Mouse (Mus musculus) E14TG2a.4 (cell line): ENCODE measurements around the gene Fen1.

ENCODE experiments used
- H3K27me3 ChIP-seq: 2 replicates; pipeline ENCODE4 v1.6.1; 2014; ENCODE audit warnings: low read length, control low read depth; ENCODE audit not compliant: insufficient read depth
- H3K36me3 ChIP-seq: 2 replicates; pipeline ENCODE4 v1.6.1; 2014; ENCODE audit warnings: low read length, control low read depth; ENCODE audit not compliant: insufficient read depth
- H3K4me1 ChIP-seq: replicated peaks from 2 replicates; pipeline ENCODE4 v1.6.1; 2014; ENCODE audit warnings: low read depth, low read length, control low read depth
- H3K4me3 ChIP-seq: replicated peaks from 2 replicates; pipeline ENCODE4 v1.5.1; 2014; ENCODE audit warnings: mild to moderate bottlenecking, low read length
- H3K9me3 ChIP-seq: 2 replicates; pipeline ENCODE4 v1.6.1; 2014; ENCODE audit warnings: low read length, control low read depth
- CTCF ChIP-seq: conservative IDR thresholded peaks from 2 replicates; pipeline ENCODE4 v1.5.1; 2014; ENCODE audit warnings: low read length
- NANOG ChIP-seq: IDR thresholded peaks from 2 replicates; pipeline ENCODE4 v1.6.1; 2014; ENCODE audit warnings: borderline replicate concordance, low read length, mixed read lengths
- POU5F1 ChIP-seq: IDR thresholded peaks from 2 replicates; pipeline ENCODE4 v1.6.1; 2014; ENCODE audit warnings: low read length, borderline replicate concordance

Fen1 gene

GRCm38 (mm10) chr19:10203848-10204615, at the start of gene Fen1, which contains the start of gene Tmem258:
TSS of gene Fen1 (minus strand) at chr19:10204169.
TSS of gene Tmem258 (plus strand) at chr19:10204014.
- Histone ChIP-seq H3K27me3 (no peaks in the 10 kb centered on the region), H3K4me1 (peaks cover 74% of the 10 kb centered on the region), H3K36me3 (peaks cover 77% of the 10 kb centered on the region), H3K4me3 (peak within 1 kb of the TSS; percentile 94), H3K9me3 (no peaks in the 10 kb centered on the region)
- no peak for TF ChIP-seq POU5F1
- no peak for TF ChIP-seq CTCF
- TF ChIP-seq NANOG = no peak

GRCm38 (mm10) chr19:10248128-10248527, 44.2 kb upstream of the Fen1 start:
- Histone ChIP-seq H3K9me3 (no peaks in the 10 kb centered on the region), H3K27me3 (peaks cover 46% of the 10 kb centered on the region), H3K36me3 (no peaks in the 10 kb centered on the region), H3K4me3 (peak overlapping the region; percentile 37), H3K4me1 (peaks cover 58% of the 10 kb centered on the region)
- TF ChIP-seq POU5F1 (no peak), NANOG (no peak), CTCF (no peak)

GRCm38 (mm10) chr19:10247165-10247564, 43.2 kb upstream of the Fen1 start:
- TF ChIP-seq NANOG (no peak), POU5F1 (no peak)
- Histone ChIP-seq H3K27me3 (peaks cover 36% of the 10 kb centered on the region), H3K9me3 (no peaks in the 10 kb centered on the region), H3K36me3 (no peaks in the 10 kb centered on the region), H3K4me1 (peaks cover 60% of the 10 kb centered on the region), H3K4me3 (no peak overlapping the region; the same call in 1 of the 2 replicates)

- peaks cover 1% of the 10 kb centered on the region; the same call in 1 of the 2 replicates for H3K36me3 ChIP-seq
- no peak overlapping the region for H3K4me3 ChIP-seq
- peaks cover 13% of the 10 kb centered on the region for H3K27me3 ChIP-seq
- TF ChIP-seq CTCF = peak; percentile 52
- TF ChIP-seq NANOG = no peak
- no peak for TF ChIP-seq POU5F1
- H3K9me3 ChIP-seq = no peaks in the 10 kb centered on the region
- peaks cover 80% of the 10 kb centered on the region for H3K4me1 ChIP-seq
Observed at GRCm38 (mm10) chr19:10244183-10244582, 40.2 kb upstream of the Fen1 start.

- H3K4me1 ChIP-seq = peaks cover 87% of the 10 kb centered on the region
- peaks cover 14% of the 10 kb centered on the region for H3K36me3 ChIP-seq
- H3K4me3 ChIP-seq = 0 out of 2 replicates have a peak overlapping the region, but pooled peaks have one; percentile 39
- H3K27me3 ChIP-seq = peaks cover 5% of the 10 kb centered on the region
- TF ChIP-seq POU5F1 = no peak
- TF ChIP-seq CTCF = no peak
- no peak for TF ChIP-seq NANOG
- H3K9me3 ChIP-seq = no peaks in the 10 kb centered on the region
Observed at GRCm38 (mm10) chr19:10242916-10243315, 38.9 kb upstream of the Fen1 start.

GRCm38 (mm10) chr19:10240654-10241305, 36.8 kb upstream of the Fen1 start, which contains the start of gene Myrf:
TSS of gene Myrf (minus strand) at chr19:10240748.
- Histone ChIP-seq H3K4me3 (peak within 1 kb of the TSS; percentile 84), H3K4me1 (peaks cover 87% of the 10 kb centered on the region), H3K27me3 (no peaks in the 10 kb centered on the region), H3K36me3 (peaks cover 35% of the 10 kb centered on the region), H3K9me3 (no peaks in the 10 kb centered on the region)
- TF ChIP-seq POU5F1 = no peak
- TF ChIP-seq CTCF = peak; percentile 41

GRCm38 (mm10) chr19:10239975-10240653, 36.1 kb upstream of the Fen1 start:
- Histone ChIP-seq H3K27me3 (no peaks in the 10 kb centered on the region), H3K36me3 (peaks cover 42% of the 10 kb centered on the region), H3K4me1 (peaks cover 91% of the 10 kb centered on the region), H3K9me3 (no peaks in the 10 kb centered on the region), H3K4me3 (peak overlapping the region; percentile 84)
- TF ChIP-seq POU5F1 (no peak), CTCF (no peak), NANOG (no peak)

GRCm38 (mm10) chr19:10239419-10239818, 35.5 kb upstream of the Fen1 start:
- H3K4me3 ChIP-seq = peak overlapping the region; percentile 84
- H3K9me3 ChIP-seq = no peaks in the 10 kb centered on the region
- H3K4me1 ChIP-seq = peaks cover 94% of the 10 kb centered on the region
- no peaks in the 10 kb centered on the region for H3K27me3 ChIP-seq
- no peak for TF ChIP-seq CTCF
- TF ChIP-seq NANOG = no peak
- TF ChIP-seq POU5F1 = no peak
- H3K36me3 ChIP-seq = peaks cover 49% of the 10 kb centered on the region
